Mouse (Mus musculus) lung, adult 2 months (tissue): ENCODE results near the gene Lonp2.

Experiments
- CTCF ChIP-seq: fragments of 200-500 bp; IDR thresholded peaks from 2 replicates; pipeline ENCODE4 v1.5.1; 2011; ENCODE audit warnings: mild to moderate bottlenecking, low read length, control low read depth; ENCODE audit not compliant: insufficient read depth
- POLR2A ChIP-seq: fragments of 200-500 bp; IDR thresholded peaks from 2 replicates; pipeline ENCODE4 v1.6.1; 2011; ENCODE audit warnings: low read depth, mild to moderate bottlenecking, control low read depth, low read length, borderline replicate concordance; ENCODE audit errors: extremely low read depth

DNA sequence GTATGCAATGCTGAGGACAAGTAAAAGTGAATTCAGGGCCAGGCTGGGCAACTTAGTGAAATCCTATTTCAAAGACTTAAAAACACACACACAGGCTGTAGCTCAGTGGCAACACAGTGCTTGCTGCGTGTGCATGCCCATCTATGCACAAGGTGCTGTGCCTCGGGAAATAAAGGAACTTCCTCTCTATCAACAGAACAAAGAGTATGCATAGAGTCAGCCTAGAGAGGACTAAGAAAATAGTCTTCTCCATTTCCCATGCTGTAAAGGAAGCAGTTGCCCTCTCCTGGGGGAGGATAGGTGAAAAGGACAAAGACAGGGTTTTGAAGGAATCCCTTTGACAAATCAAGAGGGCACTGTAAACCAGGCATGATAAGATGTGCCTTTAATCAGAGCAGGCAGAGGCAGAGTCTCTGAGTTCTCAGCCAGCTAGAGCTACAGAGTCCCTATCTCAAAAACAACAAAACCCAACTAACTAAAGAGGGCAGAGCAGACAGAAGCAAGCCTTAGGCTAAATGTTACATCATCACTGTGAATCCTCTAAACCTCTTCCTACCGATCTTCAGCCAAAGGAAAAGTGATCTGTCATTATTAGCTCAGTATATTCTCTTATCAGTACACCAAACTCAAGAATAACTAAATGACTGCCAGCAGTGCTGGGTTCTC is 111.7 kb downstream of the Lonp2 start:
- TF ChIP-seq POLR2A (no peak), CTCF (no peak)
